Mouse (Mus musculus): ENCODE measurements at regions not wholly inside any gene's neighbourhood (a gene's known extent, or its start where the extent isn't known, plus 50 kb on each side); places are given as distances from the start of the nearest gene placed in this dataset.

GRCm38 (mm10) chr6:31189060-31189459 is 209.5 kb upstream of the Mkln1 start:
- no peak for DNase-seq (ENCODE audit: low spot score in 2 of 2)

DNA sequence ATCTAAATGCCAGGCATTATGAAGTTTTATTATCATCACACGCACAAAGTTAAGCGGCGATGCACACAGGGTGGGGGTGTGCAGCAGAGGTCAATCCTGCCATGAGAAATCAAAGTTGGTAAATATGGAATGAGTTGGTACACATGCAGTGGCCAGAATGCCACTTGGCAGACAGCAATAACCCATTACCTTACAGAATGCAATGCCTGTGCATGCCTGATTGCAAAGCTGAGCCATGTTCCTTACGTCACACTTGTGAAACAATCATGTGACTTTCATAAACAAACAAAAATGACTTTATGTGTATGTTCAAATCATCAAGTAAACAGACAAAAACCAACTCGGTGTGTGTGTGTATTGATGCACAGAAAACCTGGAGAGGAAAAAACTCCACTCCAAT is 208.5 kb upstream of the Mkln1 start:
- DNase-seq (ENCODE audit: low spot score in 2 of 2): no peak

DNA sequence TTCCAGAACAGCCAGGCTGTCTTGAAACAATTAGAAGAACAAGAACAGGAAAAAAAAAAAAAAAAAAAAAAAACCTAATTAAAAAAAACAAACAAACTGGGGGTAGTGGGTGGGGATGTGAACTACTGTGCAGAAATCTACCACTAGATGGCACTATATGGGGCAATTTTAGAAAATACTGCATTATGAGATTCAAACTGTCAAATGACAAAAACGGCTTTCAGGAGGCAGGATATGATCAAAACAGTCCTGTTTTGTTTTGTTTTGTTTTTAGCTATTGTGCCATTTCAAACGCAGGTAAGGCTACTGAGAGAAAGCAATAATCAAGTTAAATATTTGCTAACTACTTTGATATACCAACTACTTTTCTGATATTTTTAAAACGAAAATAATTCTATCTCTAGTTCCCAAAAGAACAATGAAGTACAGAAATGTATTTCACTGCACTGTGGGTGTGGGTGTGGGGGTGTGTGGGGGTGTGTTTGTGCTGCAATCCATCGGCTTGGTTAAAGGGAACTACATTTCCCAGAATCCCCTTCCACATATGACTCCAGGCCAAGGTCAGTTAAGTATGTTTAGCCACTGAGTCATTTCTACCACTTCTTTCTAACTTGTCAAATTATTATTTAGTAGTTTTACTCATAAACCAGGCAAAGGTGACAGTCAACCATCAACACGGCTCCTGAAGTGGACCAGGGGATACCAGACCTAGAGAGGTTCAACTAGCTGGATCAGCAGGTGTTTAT is 207.7 kb upstream of the Mkln1 start:
- no peak for DNase-seq (ENCODE audit: low spot score in 2 of 2)

DNA sequence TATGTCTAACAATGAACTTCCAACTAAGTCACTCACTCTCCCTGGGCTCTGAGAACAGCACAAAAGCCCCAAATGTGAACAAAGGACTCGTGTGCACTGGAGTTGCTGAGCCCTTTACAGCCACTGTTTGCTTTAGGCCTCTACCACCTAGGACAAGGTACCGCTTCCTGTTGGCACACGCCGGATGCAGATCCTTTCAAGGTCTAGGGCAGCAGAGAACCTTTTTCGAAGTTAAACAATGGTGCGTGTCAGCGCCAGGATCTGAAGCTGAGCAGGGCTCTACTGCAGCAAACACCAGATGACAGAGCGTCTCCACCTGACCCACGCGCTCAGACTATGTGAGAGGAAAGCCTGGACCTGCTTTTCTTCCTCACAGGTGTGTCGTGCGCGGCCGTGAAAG is 207.0 kb upstream of the Mkln1 start:
- no peak for DNase-seq (ENCODE audit: low spot score in 2 of 2)

DNA sequence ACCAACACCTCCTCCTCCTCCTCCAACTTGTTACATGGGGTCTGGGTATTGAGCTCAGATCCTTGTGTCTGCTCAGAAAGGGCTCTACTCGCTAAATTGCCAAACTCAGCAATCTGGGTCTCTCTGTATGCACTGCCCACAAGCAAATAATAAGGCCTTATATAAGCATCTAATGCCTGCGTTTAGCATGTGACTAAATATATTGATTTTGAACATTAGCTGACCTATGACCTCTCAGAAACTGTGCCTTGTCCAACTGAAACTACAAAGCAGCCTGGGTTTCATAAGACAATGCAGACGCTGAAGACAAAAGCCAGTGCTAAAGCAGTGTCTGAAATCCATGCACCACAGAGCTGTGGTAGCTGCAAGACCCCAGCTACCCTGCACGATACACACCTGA is 206.3 kb upstream of the Mkln1 start:
- DNase-seq (ENCODE audit: low spot score in 2 of 2): no peak

DNA sequence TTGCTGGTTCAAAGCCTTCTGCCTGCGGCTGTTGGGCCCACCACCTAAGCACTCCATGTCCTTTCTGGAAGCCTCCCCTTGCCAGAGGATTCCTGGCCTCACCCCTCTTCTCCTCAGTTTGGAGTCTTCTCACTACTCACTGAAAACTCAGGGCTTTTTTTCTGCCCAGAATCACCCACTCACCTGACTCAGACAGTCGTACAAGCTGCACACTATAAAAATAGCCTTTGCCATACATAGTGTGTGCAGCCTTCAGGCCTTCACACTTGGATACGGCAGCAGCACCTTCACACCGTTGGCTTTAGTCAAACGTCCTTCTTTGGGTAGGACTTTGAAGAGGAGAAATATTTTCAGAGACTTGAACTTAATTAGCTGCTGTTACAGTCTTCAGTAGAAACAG is 205.3 kb upstream of the Mkln1 start:
- DNase-seq (ENCODE audit: low spot score in 2 of 2): no peak

GRCm38 (mm10) chr6:31197631-31198338 is 200.8 kb upstream of the Mkln1 start:
- no peak for DNase-seq (ENCODE audit: low spot score in 2 of 2)

- no peak for DNase-seq (ENCODE audit: low spot score in 2 of 2)
Observed at GRCm38 (mm10) chr6:31198340-31198739, 200.2 kb upstream of the Mkln1 start.

DNA sequence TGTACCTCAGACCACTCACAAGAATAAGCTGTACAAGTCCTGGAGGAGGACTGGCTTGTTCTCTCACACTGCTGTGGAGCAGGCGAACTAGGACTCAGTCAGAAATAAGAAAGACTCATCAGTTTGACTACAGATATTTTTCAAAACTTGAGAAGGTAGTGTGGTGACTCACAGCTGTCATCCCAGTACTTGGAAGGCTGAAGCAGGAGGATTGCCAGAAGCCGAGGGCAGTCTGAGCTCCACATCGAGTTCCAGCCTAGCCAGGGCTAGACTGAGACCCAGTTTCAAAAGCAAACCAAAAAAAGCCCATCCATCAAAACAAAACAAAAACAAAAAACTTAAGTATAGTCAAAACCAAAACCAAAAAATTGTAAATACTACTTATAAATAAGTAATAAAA is 197.8 kb upstream of the Mkln1 start:
- no peak for DNase-seq (ENCODE audit: low spot score in 2 of 2)

DNA sequence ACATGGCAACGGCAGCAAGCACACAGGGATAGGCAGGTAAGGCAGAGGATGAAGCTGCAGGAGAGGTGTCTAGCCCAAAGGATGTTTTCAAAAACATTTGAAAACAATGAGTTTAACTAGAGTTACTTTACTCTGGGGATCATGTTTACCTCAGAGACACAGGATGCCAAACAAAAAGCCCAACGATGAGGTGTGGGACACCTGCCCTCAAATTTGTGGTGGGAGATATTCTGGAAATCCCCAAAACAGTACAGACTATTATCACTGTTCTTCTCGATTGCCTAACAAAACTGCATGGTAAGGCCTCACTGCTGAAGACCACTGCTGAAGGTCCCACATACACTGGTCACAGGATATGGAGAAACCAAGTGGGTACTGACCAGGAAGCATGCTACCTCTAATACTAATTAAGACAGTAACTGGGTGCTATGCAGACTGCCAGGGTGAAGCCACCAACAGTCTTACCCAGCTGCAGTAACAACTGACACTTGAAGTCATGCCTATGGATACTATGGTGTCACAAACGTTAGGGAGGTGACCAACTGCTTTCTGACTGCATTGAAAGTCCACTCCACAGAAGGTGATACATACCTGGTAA is 197.1 kb upstream of the Mkln1 start:
- DNase-seq (ENCODE audit: low spot score in 2 of 2): no peak

DNA sequence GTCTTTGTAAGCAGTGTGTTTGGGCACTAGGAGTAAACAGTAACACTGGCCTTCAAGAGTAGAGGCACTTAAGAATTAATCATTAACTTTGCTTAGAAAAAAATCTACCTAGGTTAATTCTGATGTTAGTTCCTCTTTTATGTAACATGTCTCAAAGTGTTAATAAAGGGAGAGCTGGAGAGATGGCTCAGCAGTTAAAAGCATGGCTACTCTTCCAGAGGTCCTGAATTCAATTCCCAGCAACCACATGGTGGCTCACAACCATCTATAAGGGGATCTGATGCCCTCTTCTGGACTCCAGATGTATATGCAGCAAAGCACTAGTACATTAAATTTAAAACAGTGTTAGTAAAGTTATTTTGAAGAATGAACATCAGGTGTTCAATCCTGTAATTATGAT is 195.9 kb upstream of the Mkln1 start:
- no peak for DNase-seq (ENCODE audit: low spot score in 2 of 2)

GRCm38 (mm10) chr6:31204434-31204833 is 194.1 kb upstream of the Mkln1 start:
- DNase-seq (ENCODE audit: low spot score in 2 of 2): no peak

DNA sequence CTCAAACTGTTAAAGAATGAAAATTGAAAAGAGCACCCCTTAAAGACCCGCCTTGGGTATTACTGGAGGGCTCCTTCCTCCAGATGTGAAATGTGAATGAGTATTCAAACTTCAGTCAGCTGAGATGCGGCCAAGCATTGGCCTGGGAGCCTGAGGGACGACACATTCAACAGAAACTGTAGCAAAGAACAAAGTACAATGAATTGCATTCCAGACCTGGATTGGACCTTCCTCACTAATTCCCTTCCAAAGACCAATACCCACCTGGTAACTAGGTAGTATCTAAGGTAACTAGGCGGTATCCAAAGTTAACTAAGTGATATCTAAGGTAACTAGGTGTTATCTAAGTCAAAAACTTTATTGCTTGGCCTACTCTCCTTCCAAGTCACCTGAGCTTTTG is 193.7 kb upstream of the Mkln1 start:
- no peak for DNase-seq (ENCODE audit: low spot score in 2 of 2)

- no peak for DNase-seq (ENCODE audit: low spot score in 2 of 2)
Observed at GRCm38 (mm10) chr6:31206106-31206505, 192.4 kb upstream of the Mkln1 start.

DNA sequence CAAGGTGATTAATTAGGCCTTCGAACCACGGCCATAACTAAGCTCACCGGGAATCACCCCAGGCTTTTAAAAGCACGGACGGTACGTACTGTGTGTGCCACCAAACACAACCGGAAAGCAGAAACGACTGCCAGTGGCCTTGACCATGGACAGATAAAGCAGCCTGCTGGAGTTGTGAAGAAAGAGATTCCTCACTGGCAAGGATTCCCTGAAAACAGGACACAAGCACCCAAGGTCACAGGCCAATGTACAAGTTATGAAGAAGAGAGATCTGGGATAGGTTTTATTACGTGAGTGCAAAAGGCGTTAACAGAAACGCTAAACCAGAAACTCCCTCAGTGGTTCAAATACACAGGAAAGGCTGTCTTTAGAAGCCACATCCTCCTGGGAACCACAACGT is 191.3 kb upstream of the Mkln1 start:
- no peak for DNase-seq (ENCODE audit: low spot score in 2 of 2)

DNA sequence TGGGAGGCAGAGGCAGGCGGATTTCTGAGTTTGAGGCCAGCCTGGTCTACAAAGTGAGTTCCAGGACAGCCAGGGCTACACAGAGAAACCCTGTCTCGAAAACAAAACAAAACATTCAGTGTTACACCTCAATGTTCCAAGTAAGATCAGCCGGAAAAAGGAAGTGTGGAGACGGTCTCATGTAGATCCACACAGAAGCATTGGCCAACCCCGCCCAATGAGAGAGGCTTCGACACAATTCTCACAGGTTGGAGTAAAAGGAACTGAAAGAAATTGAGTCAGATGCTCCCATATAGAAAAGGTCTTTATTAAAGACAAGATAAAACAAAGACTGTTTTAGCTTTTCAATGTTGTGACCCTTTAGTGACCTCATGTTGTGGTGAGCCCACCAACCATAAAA is 190.3 kb upstream of the Mkln1 start:
- DNase-seq (ENCODE audit: low spot score in 2 of 2): no peak

DNA sequence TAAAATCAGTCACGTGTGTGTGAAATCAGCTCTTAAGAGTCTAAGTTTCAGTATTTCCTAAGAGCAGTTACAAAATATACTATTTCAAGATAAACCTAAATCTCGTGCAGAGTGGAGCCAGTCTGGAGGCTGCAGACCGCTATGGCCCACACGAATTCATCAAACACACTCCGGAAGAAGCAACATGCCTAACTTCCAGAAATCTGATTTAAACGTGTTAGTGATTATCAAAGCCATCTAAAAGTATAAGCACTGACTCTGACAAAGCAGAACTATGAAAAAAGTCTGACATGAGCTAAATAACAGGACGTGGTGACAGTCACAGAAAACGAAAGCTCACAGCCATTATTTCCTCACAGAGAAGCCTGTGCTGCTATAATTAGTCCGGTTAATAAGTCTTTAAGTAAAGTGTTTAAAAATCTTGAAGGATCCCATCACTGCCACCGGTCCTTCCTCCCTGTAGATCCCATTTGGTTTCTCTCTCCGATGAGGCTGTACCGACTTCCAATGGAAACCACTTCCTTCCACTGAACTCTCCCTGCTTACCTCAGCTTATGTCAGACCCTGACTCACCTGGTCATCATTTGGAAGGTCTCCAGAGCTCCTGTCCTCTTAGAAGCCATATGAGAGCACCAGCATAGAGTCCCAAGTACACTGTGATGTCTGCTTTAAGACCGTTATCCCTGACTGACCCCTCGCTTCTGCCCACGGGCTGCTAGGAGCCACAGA is 189.0 kb upstream of the Mkln1 start:
- DNase-seq (ENCODE audit: low spot score in 2 of 2): no peak

- DNase-seq (ENCODE audit: low spot score in 2 of 2): no peak
Observed at GRCm38 (mm10) chr6:31210209-31210714, 188.3 kb upstream of the Mkln1 start.

- DNase-seq (ENCODE audit: low spot score in 2 of 2): no peak
Observed at GRCm38 (mm10) chr6:31211091-31211490, 187.4 kb upstream of the Mkln1 start.

- no peak for DNase-seq (ENCODE audit: low spot score in 2 of 2)
Observed at GRCm38 (mm10) chr6:31211616-31212015, 186.9 kb upstream of the Mkln1 start.

- no peak for DNase-seq (ENCODE audit: low spot score in 2 of 2)
Observed at GRCm38 (mm10) chr6:31212080-31212479, 186.5 kb upstream of the Mkln1 start.

DNA sequence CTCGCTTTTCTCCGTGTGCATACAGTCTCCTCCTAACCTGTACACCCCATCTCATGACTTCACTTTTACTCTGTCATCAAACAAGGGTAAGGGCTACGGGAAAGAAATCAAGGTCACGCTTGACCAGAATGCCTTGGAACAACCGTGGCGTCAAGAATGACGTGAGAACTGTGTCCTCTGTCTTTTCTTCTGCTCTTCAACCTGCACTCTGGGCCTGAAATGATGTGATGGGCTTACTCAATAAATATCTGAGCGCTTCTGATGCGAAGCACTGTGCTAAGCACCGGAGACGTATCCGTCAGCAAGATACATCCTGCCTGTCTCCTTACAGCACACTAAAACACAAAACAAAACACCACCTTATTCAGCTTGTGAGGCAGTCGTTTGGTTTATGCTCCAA is 185.8 kb upstream of the Mkln1 start:
- no peak for DNase-seq (ENCODE audit: low spot score in 2 of 2)
